ENCODE assay signal across 28 mouse cellular contexts in genomic region chr13:45406289-45406688, GRCm38 (mm10). TPM values are rescaled to one million over a fixed set of nuclear protein-coding genes. Genes with fewer than 3 reads are reported as not detected.
A peak's percentile ranks its signal among the peaks of the same experiment; 100 is the strongest.
DNase-seq lines count a peak whose midpoint lies in the region; ATAC-seq and TF ChIP-seq lines count a peak whose summit lies in the region.
"Had no signal": no experiment of that assay in that cellular context is flagged by ENCODE, and none has a peak within 500 bp of the region (broad histone marks: within the 10 kb centered on the region; RNA-seq: fewer than 3 reads in every experiment).

No protein-coding gene starts in this region.

- H3K27me3 ChIP-seq in erythroblast, embryonic 14.5 days (ENCODE audit: control insufficient read depth), result peaks cover 4% of the 10 kb centered on the region; the same call in 1 of the 2 replicates
- H3K27me3 ChIP-seq in heart, embryonic 14.5 days (ENCODE audit: control insufficient read depth, insufficient read depth, low read length), result no peaks in the 10 kb centered on the region
- H3K27me3 ChIP-seq in heart, embryonic 11.5 days (ENCODE audit: control insufficient read depth, insufficient read depth, low read length), result no peaks in the 10 kb centered on the region
- no peaks in the 10 kb centered on the region for H3K27me3 ChIP-seq in liver, embryonic 11.5 days (replicated peaks; ENCODE audit: control insufficient read depth, insufficient read depth, low read length)
- no peaks in the 10 kb centered on the region for H3K27me3 ChIP-seq in liver, embryonic 16.5 days (ENCODE audit: control insufficient read depth, insufficient read depth, low read depth, low read length)
- no peaks in the 10 kb centered on the region for H3K27me3 ChIP-seq in kidney, embryonic 14.5 days (ENCODE audit: control insufficient read depth, insufficient read depth, low read length)
- H3K27me3 ChIP-seq: limb, embryonic 13.5 days; lung, embryonic 15.5 days; midbrain, embryonic 15.5 days; stomach, embryonic 15.5 days had no signal

- ATAC-seq in erythroblast, adult 5-6 weeks (replicated peaks; ENCODE audit: low FRiP score, poor library complexity, severe bottlenecking), result no peak
- 0 out of 2 replicates have a peak, but pooled peaks have one; percentile 35 for ATAC-seq in heart, embryonic 14.5 days (ENCODE audit: insufficient number of reproducible peaks, insufficient read depth, low FRiP score, low read depth)
- ATAC-seq in heart, embryonic 11.5 days (replicated peaks; ENCODE audit: insufficient number of reproducible peaks, low FRiP score, low TSS enrichment), result no peak
- ATAC-seq in liver, embryonic 11.5 days (replicated peaks; ENCODE audit: low FRiP score), result no peak
- ATAC-seq in liver, embryonic 16.5 days (ENCODE audit: low read depth), result no peak
- no peak for ATAC-seq in kidney, embryonic 14.5 days (ENCODE audit: low FRiP score, low TSS enrichment)
- ATAC-seq: forebrain, embryonic 16.5 days; hindbrain, embryonic 16.5 days; midbrain, embryonic 15.5 days had no signal

- no peak for DNase-seq in liver, embryonic 11.5 days (ENCODE audit: low spot score)
- DNase-seq in lung, adult 2 months, result no peak
- DNase-seq: adrenal gland, postnatal 36 days; cerebellum, adult 2 months; cerebellum, postnatal 36 days; gastrocnemius, adult 2 months; gastrocnemius, postnatal 36 days; heart, adult 2 months; heart, postnatal 10 days; kidney, adult 18-20 months; kidney, postnatal 36 days; right cerebral cortex, postnatal 25 days; thymus, postnatal 25 days had no signal

- H3K9me3 ChIP-seq in erythroblast, embryonic 14.5 days (ENCODE audit: control insufficient read depth, low read length), result peaks cover 3% of the 10 kb centered on the region
- no peaks in the 10 kb centered on the region for H3K9me3 ChIP-seq in heart, embryonic 14.5 days (ENCODE audit: control insufficient read depth, low read length)
- no peaks in the 10 kb centered on the region for H3K9me3 ChIP-seq in heart, embryonic 11.5 days (replicated peaks; ENCODE audit: control insufficient read depth, low read length)
- H3K9me3 ChIP-seq in liver, embryonic 11.5 days (ENCODE audit: control insufficient read depth, low read length), result no peaks in the 10 kb centered on the region
- H3K9me3 ChIP-seq in liver, embryonic 16.5 days (replicated peaks; ENCODE audit: control insufficient read depth, low read length), result no peaks in the 10 kb centered on the region
- H3K9me3 ChIP-seq in kidney, embryonic 14.5 days (ENCODE audit: control insufficient read depth, low read length), result no peaks in the 10 kb centered on the region
- H3K9me3 ChIP-seq: limb, embryonic 13.5 days; lung, embryonic 15.5 days; midbrain, embryonic 10.5 days; midbrain, embryonic 15.5 days; stomach, embryonic 15.5 days had no signal

- WGBS in heart, embryonic 14.5 days, result 54% methylated on average over 11 of the region's 11 CpGs
- 46% methylated on average over 11 of the region's 11 CpGs for WGBS in heart, embryonic 11.5 days (ENCODE audit: insufficient replicate concordance)
- WGBS in liver, embryonic 11.5 days, result 59% methylated on average over 11 of the region's 11 CpGs
- 65% methylated on average over 11 of the region's 11 CpGs for WGBS in liver, embryonic 16.5 days (ENCODE audit: insufficient replicate concordance)
- 90% methylated on average over 11 of the region's 11 CpGs for WGBS in kidney, embryonic 14.5 days
- 95% methylated on average over 11 of the region's 11 CpGs for WGBS in lung, adult 2 months

- TF ChIP-seq POLR2A in lung, adult 2 months (IDR thresholded peaks at IDR 0.05; ENCODE audit: borderline replicate concordance, extremely low read depth, low read depth, low read length), result no peak

- H3K4me3 ChIP-seq in erythroblast, embryonic 14.5 days (replicated peaks), result peak overlapping the region; percentile 15
- no peak overlapping the region for H3K4me3 ChIP-seq in heart, embryonic 14.5 days (ENCODE audit: control insufficient read depth in 1 of 2, insufficient read depth in 1 of 2, low read depth in 1 of 2, low read length in 2 of 2)
- no peak overlapping the region for H3K4me3 ChIP-seq in heart, embryonic 11.5 days (ENCODE audit: low read depth, low read length)
- no peak overlapping the region for H3K4me3 ChIP-seq in liver, embryonic 11.5 days (ENCODE audit: low read depth, low read length)
- H3K4me3 ChIP-seq in liver, embryonic 16.5 days (ENCODE audit: low read depth, low read length), result no peak overlapping the region
- H3K4me3 ChIP-seq in kidney, embryonic 14.5 days (ENCODE audit: low read length), result no peak overlapping the region
- H3K4me3 ChIP-seq in lung, adult 2 months (replicated peaks; ENCODE audit: extremely low read depth, low read depth, low read length), result no peak overlapping the region
- H3K4me3 ChIP-seq: gastrocnemius, adult 2 months; heart, adult 2 months; layer of hippocampus, adult 2 months; left cerebral cortex, adult 2 months; limb, embryonic 13.5 days; lung, embryonic 15.5 days; midbrain, embryonic 10.5 days; midbrain, embryonic 15.5 days; stomach, embryonic 15.5 days had no signal

- peaks cover 96% of the 10 kb centered on the region for H3K36me3 ChIP-seq in erythroblast, embryonic 14.5 days (ENCODE audit: control insufficient read depth)
- H3K36me3 ChIP-seq in heart, embryonic 14.5 days (ENCODE audit: control insufficient read depth, insufficient read depth, low read length), result peaks cover 73% of the 10 kb centered on the region
- peaks cover 24% of the 10 kb centered on the region for H3K36me3 ChIP-seq in heart, embryonic 11.5 days (ENCODE audit: control insufficient read depth, insufficient read depth, low read length)
- peaks cover 22% of the 10 kb centered on the region for H3K36me3 ChIP-seq in liver, embryonic 11.5 days (ENCODE audit: control insufficient read depth, insufficient read depth, low read length)
- H3K36me3 ChIP-seq in liver, embryonic 16.5 days (ENCODE audit: control insufficient read depth, insufficient read depth), result peaks cover 59% of the 10 kb centered on the region
- peaks cover 69% of the 10 kb centered on the region for H3K36me3 ChIP-seq in kidney, embryonic 14.5 days (ENCODE audit: control insufficient read depth, insufficient read depth, low read length)

- peaks cover 75% of the 10 kb centered on the region for H3K4me1 ChIP-seq in erythroblast, embryonic 14.5 days (ENCODE audit: control insufficient read depth)
- H3K4me1 ChIP-seq in heart, embryonic 14.5 days (ENCODE audit: control insufficient read depth in 2 of 2, insufficient read depth in 2 of 2, low read length in 2 of 2), result peaks cover 4 to 6% of the 10 kb centered on the region in 2 experiments; a peak in 2 of 4 replicates
- H3K4me1 ChIP-seq in heart, embryonic 11.5 days (ENCODE audit: control insufficient read depth, insufficient read depth, low read length), result peaks cover 11% of the 10 kb centered on the region
- H3K4me1 ChIP-seq in liver, embryonic 11.5 days (replicated peaks; ENCODE audit: control insufficient read depth, insufficient read depth, low read length), result peaks cover 46% of the 10 kb centered on the region
- H3K4me1 ChIP-seq in liver, embryonic 16.5 days (ENCODE audit: control insufficient read depth, low read depth, low read length), result peaks cover 55% of the 10 kb centered on the region
- 0 out of 2 replicates have a peak, but pooled peaks cover 3% of the 10 kb centered on the region for H3K4me1 ChIP-seq in kidney, embryonic 14.5 days (ENCODE audit: control insufficient read depth, insufficient read depth, low read length)
- 0 out of 2 replicates have a peak, but pooled peaks cover 2% of the 10 kb centered on the region for H3K4me1 ChIP-seq in lung, adult 2 months (ENCODE audit: control insufficient read depth, insufficient read depth, low read length)
- H3K4me1 ChIP-seq: lung, embryonic 15.5 days; midbrain, embryonic 10.5 days; stomach, embryonic 15.5 days had no signal

- H3K27ac ChIP-seq in heart, embryonic 14.5 days (replicated peaks in 1 of 2; ENCODE audit: control insufficient read depth in 1 of 2, insufficient read depth in 1 of 2, low read depth in 2 of 2, low read length in 2 of 2), result no peak overlapping the region
- no peak overlapping the region for H3K27ac ChIP-seq in heart, embryonic 11.5 days (ENCODE audit: low read depth, low read length)
- H3K27ac ChIP-seq in liver, embryonic 11.5 days (ENCODE audit: low read depth, low read length), result peak overlapping the region; percentile 92
- H3K27ac ChIP-seq in liver, embryonic 16.5 days (ENCODE audit: low read length), result peak overlapping the region; percentile 29; the same call in 1 of the 2 replicates
- H3K27ac ChIP-seq in kidney, embryonic 14.5 days (ENCODE audit: low read depth, low read length), result no peak overlapping the region
- H3K27ac ChIP-seq: gastrocnemius, adult 2 months; heart, adult 2 months; layer of hippocampus, adult 2 months; left cerebral cortex, adult 2 months; limb, embryonic 13.5 days; lung, embryonic 15.5 days; midbrain, embryonic 10.5 days; midbrain, embryonic 15.5 days; stomach, embryonic 15.5 days had no signal

- no peak overlapping the region for H3K4me2 ChIP-seq in heart, embryonic 14.5 days (ENCODE audit: low read length)
- no peak overlapping the region for H3K4me2 ChIP-seq in heart, embryonic 11.5 days
- no peak overlapping the region for H3K4me2 ChIP-seq in liver, embryonic 11.5 days
- no peak overlapping the region; the same call in 1 of the 2 replicates for H3K4me2 ChIP-seq in liver, embryonic 16.5 days (ENCODE audit: low read depth, low read length)
- H3K4me2 ChIP-seq in kidney, embryonic 14.5 days (replicated peaks; ENCODE audit: low read depth, low read length), result no peak overlapping the region
- H3K4me2 ChIP-seq: limb, embryonic 13.5 days; lung, embryonic 15.5 days; midbrain, embryonic 15.5 days; stomach, embryonic 15.5 days had no signal

- no peak for TF ChIP-seq CTCF in lung, adult 2 months (IDR thresholded peaks at IDR 0.05; ENCODE audit: insufficient read depth, low read length)

- no peak overlapping the region for H3K9ac ChIP-seq in heart, embryonic 14.5 days (ENCODE audit: low read length)
- H3K9ac ChIP-seq in heart, embryonic 11.5 days (ENCODE audit: low read depth, low read length), result no peak overlapping the region
- no peak overlapping the region; the same call in 1 of the 2 replicates for H3K9ac ChIP-seq in liver, embryonic 11.5 days (ENCODE audit: low read depth, low read length)
- no peak overlapping the region for H3K9ac ChIP-seq in liver, embryonic 16.5 days (ENCODE audit: low read depth, low read length)
- no peak overlapping the region for H3K9ac ChIP-seq in kidney, embryonic 14.5 days (ENCODE audit: low read depth, low read length)
- H3K9ac ChIP-seq: limb, embryonic 13.5 days; lung, embryonic 15.5 days; midbrain, embryonic 15.5 days; stomach, embryonic 15.5 days had no signal

RNA-seq across cellular contexts. Expression of gene Mylip, which starts 16.7 kb away (rescaled TPM):
- 2.4 and 2.6 TPM in 2 replicates for polyA plus RNA-seq in erythroblast, embryonic 14.5 days (2012)
- total RNA-seq in erythroblast, adult 5-6 weeks (2015; ENCODE audit: low replicate concordance), result 54.2 and 75.7 TPM in 2 replicates
- total RNA-seq in erythroblast, adult 5-6 weeks (2017; ENCODE audit: low replicate concordance), result 74.8 and 85.5 TPM in 2 replicates
- polyA plus RNA-seq in heart, embryonic 14.5 days (2014; fragmentation: Nextera tagmentation; extraction: Ambion mirVana), result 4.9 and 6.4 TPM in 2 replicates
- polyA plus RNA-seq in heart, embryonic 11.5 days (2014; fragmentation: Nextera tagmentation; extraction: Ambion mirVana), result 4.5 and 4.9 TPM in 2 replicates
- 3.1 and 4.4 TPM in 2 replicates for polyA plus RNA-seq in liver, embryonic 11.5 days (2014; fragmentation: Nextera tagmentation; extraction: Ambion mirVana)
- polyA plus RNA-seq in liver, embryonic 16.5 days (2015; fragmentation: Nextera tagmentation; extraction: Ambion mirVana), result 7.7 and 8.0 TPM in 2 replicates
- polyA plus RNA-seq in kidney, embryonic 14.5 days (2014; fragmentation: Nextera tagmentation; extraction: Ambion mirVana), result 7.7 and 11.3 TPM in 2 replicates
- polyA plus RNA-seq in lung, adult 2 months (2012; rRNA removed), result 19.1 and 27.1 TPM in 2 replicates

Comparison
In these comparisons a context has a peak if more than half of its experiments do, and no peak if none do; other contexts are left out.
1. H3K27ac ChIP-seq: peak in liver, embryonic 11.5 days (single experiment) and liver, embryonic 16.5 days (single experiment); none in heart, embryonic 14.5 days (0 of 2), heart, embryonic 11.5 days (single experiment) and kidney, embryonic 14.5 days (single experiment).